11 mouse cellular contexts compared by ENCODE assay signal in the genomic region with DNA sequence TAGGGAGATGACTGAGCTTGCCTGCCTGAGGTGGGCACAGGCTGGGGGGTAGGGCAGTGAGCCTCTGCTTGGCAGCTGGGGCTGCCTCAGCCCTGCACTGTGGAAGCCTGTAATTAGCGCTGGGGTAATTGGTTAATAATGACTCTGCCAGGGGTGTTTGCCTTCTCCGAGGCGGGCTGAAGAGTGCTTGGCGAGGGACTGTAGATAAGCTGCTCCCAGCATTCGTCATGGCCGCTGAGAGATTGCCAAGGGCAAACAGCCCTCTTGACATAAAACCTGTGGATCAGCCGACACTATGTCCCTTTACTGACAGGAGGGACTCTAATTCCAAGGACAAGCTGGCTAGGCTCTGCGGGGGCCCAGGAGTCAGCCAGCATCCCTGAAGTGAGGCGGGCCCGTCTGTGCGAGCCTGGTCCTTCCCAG. TPM values are rescaled to one million over a fixed set of nuclear protein-coding genes. Genes with fewer than 3 reads are reported as not detected.
DNase-seq lines count a peak whose midpoint lies in the region; ATAC-seq and TF ChIP-seq lines count a peak whose summit lies in the region.
"Had no signal": no experiment of that assay in that cellular context is flagged by ENCODE, and none has a peak within 500 bp of the region (broad histone marks: within the 10 kb centered on the region; RNA-seq: fewer than 3 reads in every experiment).

No protein-coding gene starts in this region.

- 28% methylated on average over 11 of the region's 11 CpGs for WGBS in forebrain, embryonic 13.5 days
- WGBS in liver, postnatal 0 days (ENCODE audit: insufficient replicate concordance): 26% methylated on average over 11 of the region's 11 CpGs

- peak overlapping the region; percentile 22; the same call in 1 of the 2 replicates for H3K4me2 ChIP-seq in forebrain, embryonic 13.5 days
- H3K4me2 ChIP-seq in liver, postnatal 0 days (ENCODE audit: low read depth, low read length): no peak overlapping the region

- H3K4me1 ChIP-seq in forebrain, embryonic 13.5 days: peaks cover 71% of the 10 kb centered on the region
- H3K4me1 ChIP-seq in liver, postnatal 0 days (ENCODE audit: insufficient read depth): peaks cover 34% of the 10 kb centered on the region

- no peak overlapping the region for H3K4me3 ChIP-seq in forebrain, embryonic 13.5 days
- H3K4me3 ChIP-seq in liver, postnatal 0 days (ENCODE audit: low read depth, low read length): no peak overlapping the region
- H3K4me3 ChIP-seq: gastrocnemius, adult 2 months had no signal

- H3K27me3 ChIP-seq in forebrain, embryonic 13.5 days: 0 out of 2 replicates have a peak, but pooled peaks cover 3% of the 10 kb centered on the region
- H3K27me3 ChIP-seq in liver, postnatal 0 days (ENCODE audit: insufficient read depth, low read length): peaks cover 49% of the 10 kb centered on the region

- TF ChIP-seq EP300 in liver, postnatal 0 days (IDR thresholded peaks at IDR 0.05; ENCODE audit: low read depth): no peak

- peak overlapping the region; percentile 46; the same call in 1 of the 2 replicates for H3K9ac ChIP-seq in forebrain, embryonic 13.5 days
- H3K9ac ChIP-seq in liver, postnatal 0 days (replicated peaks): peak overlapping the region; percentile 26; the same call in 1 of the 2 replicates

- peaks cover 75% of the 10 kb centered on the region for H3K36me3 ChIP-seq in forebrain, embryonic 13.5 days (ENCODE audit: poor library complexity, severe bottlenecking)
- peaks cover 17% of the 10 kb centered on the region for H3K36me3 ChIP-seq in liver, postnatal 0 days (replicated peaks; ENCODE audit: insufficient read depth, low read length)

- intact Hi-C loops in left cerebral cortex, postnatal 4 days (cut with DNase I): no loop called here

- peak; percentile 49 for DNase-seq in adrenal gland, postnatal 14 days
- no peak for DNase-seq in adrenal gland, postnatal 4 days (ENCODE audit: low spot score in 2 of 2)
- DNase-seq in left cerebral cortex, postnatal 4 days: peak; percentile 35
- DNase-seq in left cerebral cortex, adult 9 months (ENCODE audit: low spot score in 2 of 2): no peak
- DNase-seq in liver, postnatal 0 days: no peak
- DNase-seq: gastrocnemius, adult 2 months; right cerebral cortex, postnatal 25 days had no signal

- TF ChIP-seq CTCF in liver, postnatal 0 days (IDR thresholded peaks at IDR 0.05; ENCODE audit: low read depth): no peak

- peak; percentile 48 for ATAC-seq in forebrain, embryonic 13.5 days
- no peak for ATAC-seq in liver, postnatal 0 days
- no peak for ATAC-seq in erythroid progenitor cell, adult 5-6 weeks (replicated peaks; ENCODE audit: low FRiP score, poor library complexity, severe bottlenecking)
- no peak for ATAC-seq in activated CD4-positive, CD25-positive, alpha-beta regulatory T cell, adult 4 months

- H3K27ac ChIP-seq in forebrain, embryonic 13.5 days: peak overlapping the region; percentile 52
- H3K27ac ChIP-seq in liver, postnatal 0 days (ENCODE audit: low read depth): no peak overlapping the region
- H3K27ac ChIP-seq: gastrocnemius, adult 2 months; macrophage had no signal

- no peaks in the 10 kb centered on the region for H3K9me3 ChIP-seq in forebrain, embryonic 13.5 days (replicated peaks)
- H3K9me3 ChIP-seq in liver, postnatal 0 days (ENCODE audit: low read length): no peaks in the 10 kb centered on the region

RNA-seq across cellular contexts. Expression of a gene that starts 4.0 kb away (rescaled TPM):
- total RNA-seq in adrenal gland, postnatal 14 days (2021): 26.9 and 27.9 TPM in 2 replicates
- total RNA-seq in adrenal gland, postnatal 4 days (2021): 10 to 100 TPM; 30.8 to 31.2 TPM
- total RNA-seq in left cerebral cortex, postnatal 4 days (2021): 10 to 100 TPM; 13.6 to 14.2 TPM
- polyA plus RNA-seq in forebrain, embryonic 13.5 days (2015; fragmentation: Nextera tagmentation; extraction: Ambion mirVana): 42.7 and 43.3 TPM in 2 replicates
- 25.5 and 27.4 TPM in 2 replicates for polyA plus RNA-seq in liver, postnatal 0 days (2015; fragmentation: Nextera tagmentation; extraction: Ambion mirVana)
- total RNA-seq in erythroid progenitor cell, adult 5-6 weeks (2015; ENCODE audit: low replicate concordance): 7.2 and 13.4 TPM in 2 replicates
- total RNA-seq in erythroid progenitor cell, adult 5-6 weeks (2017; ENCODE audit: low replicate concordance): 6.1 and 10.8 TPM in 2 replicates
- polyA plus RNA-seq in activated CD4-positive, CD25-positive, alpha-beta regulatory T cell, adult 4 months (2017; shearing (Covaris generic)): 10 to 100 TPM; 44.0 to 54.5 TPM

RNA-seq across cellular contexts. Expression of a gene that starts 12.9 kb away (rescaled TPM):
- total RNA-seq in adrenal gland, postnatal 14 days (2021): 3.9 and 4.7 TPM in 2 replicates
- total RNA-seq in adrenal gland, postnatal 4 days (2021): 1 to 10 TPM; 7.7 to 7.8 TPM
- 10 to 100 TPM in 1 of 2 experiments, 1 to 10 TPM in 1; 8.1 to 10.5 TPM for total RNA-seq in left cerebral cortex, postnatal 4 days (2021)
- 2.9 and 3.0 TPM in 2 replicates for polyA plus RNA-seq in forebrain, embryonic 13.5 days (2015; fragmentation: Nextera tagmentation; extraction: Ambion mirVana)
- 5.6 TPM in 2 replicates for polyA plus RNA-seq in liver, postnatal 0 days (2015; fragmentation: Nextera tagmentation; extraction: Ambion mirVana)
- total RNA-seq in erythroid progenitor cell, adult 5-6 weeks (2015; ENCODE audit: low replicate concordance): not detected in 2 replicates
- total RNA-seq in erythroid progenitor cell, adult 5-6 weeks (2017; ENCODE audit: low replicate concordance): 1.0 TPM in 1 of 2 replicates, not detected in the other
- polyA plus RNA-seq in activated CD4-positive, CD25-positive, alpha-beta regulatory T cell, adult 4 months (2017; shearing (Covaris generic)): 10 to 100 TPM in 1 of 2 experiments, 1 to 10 TPM in 1; 6.7 to 11.9 TPM

RNA-seq across cellular contexts. Expression of a gene that starts 13.4 kb away (rescaled TPM):
- total RNA-seq in adrenal gland, postnatal 14 days (2021): 16.0 and 45.2 TPM in 2 replicates
- total RNA-seq in adrenal gland, postnatal 4 days (2021): 10 to 100 TPM; 13.1 to 26.7 TPM
- total RNA-seq in left cerebral cortex, postnatal 4 days (2021): 10 to 100 TPM; 13.3 to 14.8 TPM
- 2.0 and 3.0 TPM in 2 replicates for polyA plus RNA-seq in forebrain, embryonic 13.5 days (2015; fragmentation: Nextera tagmentation; extraction: Ambion mirVana)
- 167 and 174 TPM in 2 replicates for polyA plus RNA-seq in liver, postnatal 0 days (2015; fragmentation: Nextera tagmentation; extraction: Ambion mirVana)
- total RNA-seq in erythroid progenitor cell, adult 5-6 weeks (2015; ENCODE audit: low replicate concordance): 17.2 and 22.3 TPM in 2 replicates
- total RNA-seq in erythroid progenitor cell, adult 5-6 weeks (2017; ENCODE audit: low replicate concordance): 16.8 and 18.2 TPM in 2 replicates
- not detected for polyA plus RNA-seq in activated CD4-positive, CD25-positive, alpha-beta regulatory T cell, adult 4 months (2017; shearing (Covaris generic))

RNA-seq across cellular contexts. Expression of a gene that starts 20.6 kb away (rescaled TPM):
- total RNA-seq in adrenal gland, postnatal 14 days (2021): 1.5 and 4.4 TPM in 2 replicates
- total RNA-seq in adrenal gland, postnatal 4 days (2021): 10 to 100 TPM in 1 of 2 experiments, 1 to 10 TPM in 1; 9.9 to 10.4 TPM
- total RNA-seq in left cerebral cortex, postnatal 4 days (2021): 100 to 1,000 TPM; 398 to 400 TPM
- polyA plus RNA-seq in forebrain, embryonic 13.5 days (2015; fragmentation: Nextera tagmentation; extraction: Ambion mirVana): 129 and 140 TPM in 2 replicates
- 0.05 and 0.20 TPM in 2 replicates for polyA plus RNA-seq in liver, postnatal 0 days (2015; fragmentation: Nextera tagmentation; extraction: Ambion mirVana)
- total RNA-seq in erythroid progenitor cell, adult 5-6 weeks (2015; ENCODE audit: low replicate concordance): not detected in 2 replicates
- 0.13 TPM in 1 of 2 replicates, not detected in the other for total RNA-seq in erythroid progenitor cell, adult 5-6 weeks (2017; ENCODE audit: low replicate concordance)
- polyA plus RNA-seq in activated CD4-positive, CD25-positive, alpha-beta regulatory T cell, adult 4 months (2017; shearing (Covaris generic)): under 1 TPM in 1 of 2 experiments, not detected in 1; 0.82 TPM

RNA-seq across cellular contexts. Expression of a gene that starts 24.1 kb away (rescaled TPM):
- total RNA-seq in adrenal gland, postnatal 14 days (2021): 1,072 and 1,285 TPM in 2 replicates
- total RNA-seq in adrenal gland, postnatal 4 days (2021): 1,000 to 10,000 TPM; 1,413 to 1,504 TPM
- 100 to 1,000 TPM; 873 to 899 TPM for total RNA-seq in left cerebral cortex, postnatal 4 days (2021)
- 805 and 828 TPM in 2 replicates for polyA plus RNA-seq in forebrain, embryonic 13.5 days (2015; fragmentation: Nextera tagmentation; extraction: Ambion mirVana)
- polyA plus RNA-seq in liver, postnatal 0 days (2015; fragmentation: Nextera tagmentation; extraction: Ambion mirVana): 453 and 466 TPM in 2 replicates
- 689 and 862 TPM in 2 replicates for total RNA-seq in erythroid progenitor cell, adult 5-6 weeks (2015; ENCODE audit: low replicate concordance)
- 557 and 668 TPM in 2 replicates for total RNA-seq in erythroid progenitor cell, adult 5-6 weeks (2017; ENCODE audit: low replicate concordance)
- 1,000 to 10,000 TPM; 1,256 to 1,612 TPM for polyA plus RNA-seq in activated CD4-positive, CD25-positive, alpha-beta regulatory T cell, adult 4 months (2017; shearing (Covaris generic))

Comparison
In these comparisons a context has a peak if more than half of its experiments do, and no peak if none do; other contexts are left out.
1. DNase-seq: peak in adrenal gland, postnatal 14 days (single experiment) and left cerebral cortex, postnatal 4 days (single experiment); none in adrenal gland, postnatal 4 days (0 of 2), left cerebral cortex, adult 9 months (0 of 2) and liver, postnatal 0 days (single experiment).